Mouse (Mus musculus): Measurements from ENCODE around the gene Arid1b. TPM values are rescaled to one million over a fixed set of nuclear protein-coding genes. Genes with fewer than 3 reads are reported as not detected.

Arid1b gene
- polyA plus RNA-seq, 1 experiment from 2014 or later = 22.6 TPM

- H3K36me3 ChIP-seq (ENCODE audit: control insufficient read depth, insufficient read depth, low read length) = no peaks in the 10 kb centered on the region
- no peak overlapping the region for H3K9ac ChIP-seq (replicated peaks; ENCODE audit: low read depth, low read length)
- no peak overlapping the region; the same call in 1 of the 2 replicates for H3K4me2 ChIP-seq (replicated peaks; ENCODE audit: low read depth, low read length)
- H3K27ac ChIP-seq (ENCODE audit: low read length) = no peak overlapping the region
- peaks cover 74% of the 10 kb centered on the region for H3K4me1 ChIP-seq (ENCODE audit: control insufficient read depth, insufficient read depth, low read length)
- H3K27me3 ChIP-seq (ENCODE audit: control insufficient read depth, insufficient read depth, low read length) = no peaks in the 10 kb centered on the region
- 64% methylated on average over 5 of the region's 5 CpGs for WGBS
- H3K4me3 ChIP-seq (ENCODE audit: low read depth, low read length) = no peak overlapping the region
- H3K9me3 ChIP-seq (ENCODE audit: control insufficient read depth, low read depth, low read length) = no peaks in the 10 kb centered on the region
- ATAC-seq (ENCODE audit: insufficient number of reproducible peaks, insufficient read depth, low FRiP score, low read depth) = no peak
Observed at GRCm38 (mm10) chr17:5004706-5005105, 10.6 kb downstream of the Arid1b start.

DNA sequence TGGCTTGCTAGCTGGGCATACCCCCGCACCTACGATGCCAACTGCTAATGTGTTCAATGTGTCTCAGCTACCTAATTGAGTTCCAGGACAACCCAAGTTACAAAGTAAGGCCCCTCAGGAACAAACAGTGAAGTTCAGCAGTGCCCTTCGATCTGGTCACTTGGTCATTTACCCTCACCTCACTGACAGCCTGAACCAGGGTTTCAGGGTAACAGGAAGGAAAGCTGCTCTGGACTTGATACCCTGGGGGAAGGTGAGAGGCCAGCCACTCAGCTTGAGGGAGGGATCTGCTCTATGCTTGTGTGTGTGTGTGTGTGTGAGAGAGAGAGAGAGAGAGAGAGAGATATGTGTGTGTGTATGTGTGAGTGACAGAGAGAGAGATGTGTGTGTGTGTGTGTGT, 11.2 kb downstream of the Arid1b start:
- peaks cover 74% of the 10 kb centered on the region for H3K4me1 ChIP-seq (ENCODE audit: control insufficient read depth, insufficient read depth, low read length)

DNA sequence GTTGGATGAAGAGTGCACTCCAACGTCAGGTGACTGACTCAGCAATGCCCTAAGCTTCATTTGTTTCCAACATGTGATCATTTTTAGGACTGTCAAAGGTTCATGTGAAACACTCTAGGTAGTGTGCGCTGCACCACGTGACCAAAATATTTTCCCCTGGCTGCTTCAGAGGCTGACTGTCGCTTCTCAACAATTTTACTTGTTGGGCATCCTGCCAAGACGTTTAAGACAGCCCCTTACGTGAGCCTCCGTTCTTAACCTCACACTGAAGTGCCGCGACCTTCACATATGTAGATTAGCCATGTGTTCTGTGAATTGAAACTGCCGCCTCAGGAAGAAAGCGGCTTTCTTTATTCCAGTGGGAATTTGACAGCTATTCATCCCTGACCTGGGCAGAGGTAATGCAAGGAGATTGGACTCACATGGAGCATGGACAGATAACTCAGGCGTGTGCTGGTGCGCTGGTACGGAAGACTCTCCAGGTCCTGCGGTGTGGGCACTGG, 13.1 kb downstream of the Arid1b start:
- H3K4me1 ChIP-seq (ENCODE audit: control insufficient read depth, insufficient read depth, low read length) = peaks cover 67% of the 10 kb centered on the region
- no peak overlapping the region for H3K9ac ChIP-seq (replicated peaks; ENCODE audit: low read depth, low read length)
- H3K27me3 ChIP-seq (ENCODE audit: control insufficient read depth, insufficient read depth, low read length) = no peaks in the 10 kb centered on the region
- no peaks in the 10 kb centered on the region for H3K9me3 ChIP-seq (ENCODE audit: control insufficient read depth, low read depth, low read length)
- H3K36me3 ChIP-seq (ENCODE audit: control insufficient read depth, insufficient read depth, low read length) = no peaks in the 10 kb centered on the region
- no peak overlapping the region for H3K27ac ChIP-seq (ENCODE audit: low read length)
- 0 out of 2 replicates have a peak overlapping the region, but pooled peaks have one; percentile 6 for H3K4me2 ChIP-seq (replicated peaks; ENCODE audit: low read depth, low read length)
- WGBS = 19% methylated on average over 15 of the region's 15 CpGs
- 0 out of 2 replicates have a peak, but pooled peaks have one; percentile 8 for ATAC-seq (ENCODE audit: insufficient number of reproducible peaks, insufficient read depth, low FRiP score, low read depth)
- no peak overlapping the region for H3K4me3 ChIP-seq (ENCODE audit: low read depth, low read length)

More for the DNA sequence above, 11.2 kb downstream of the Arid1b start:
- H3K4me2 ChIP-seq (replicated peaks; ENCODE audit: low read depth, low read length) = no peak overlapping the region
- no peaks in the 10 kb centered on the region for H3K9me3 ChIP-seq (ENCODE audit: control insufficient read depth, low read depth, low read length)
- H3K4me3 ChIP-seq (ENCODE audit: low read depth, low read length) = no peak overlapping the region
- no peaks in the 10 kb centered on the region for H3K36me3 ChIP-seq (ENCODE audit: control insufficient read depth, insufficient read depth, low read length)
- WGBS = 68% methylated on average over 3 of the region's 3 CpGs
- no peak overlapping the region for H3K27ac ChIP-seq (ENCODE audit: low read length)
- no peak for ATAC-seq (ENCODE audit: insufficient number of reproducible peaks, insufficient read depth, low FRiP score, low read depth)
- H3K9ac ChIP-seq (replicated peaks; ENCODE audit: low read depth, low read length) = no peak overlapping the region
- no peaks in the 10 kb centered on the region for H3K27me3 ChIP-seq (ENCODE audit: control insufficient read depth, insufficient read depth, low read length)

- no peaks in the 10 kb centered on the region for H3K36me3 ChIP-seq (ENCODE audit: control insufficient read depth, insufficient read depth, low read length)
- no peak overlapping the region for H3K27ac ChIP-seq (ENCODE audit: low read length)
- no peak for ATAC-seq (ENCODE audit: insufficient number of reproducible peaks, insufficient read depth, low FRiP score, low read depth)
- H3K4me1 ChIP-seq (ENCODE audit: control insufficient read depth, insufficient read depth, low read length) = peaks cover 66% of the 10 kb centered on the region
- 66% methylated on average over 10 of the region's 10 CpGs for WGBS
- no peaks in the 10 kb centered on the region for H3K27me3 ChIP-seq (ENCODE audit: control insufficient read depth, insufficient read depth, low read length)
- no peak overlapping the region for H3K9ac ChIP-seq (replicated peaks; ENCODE audit: low read depth, low read length)
- no peaks in the 10 kb centered on the region for H3K9me3 ChIP-seq (ENCODE audit: control insufficient read depth, low read depth, low read length)
- H3K4me2 ChIP-seq (replicated peaks; ENCODE audit: low read depth, low read length) = no peak overlapping the region
- H3K4me3 ChIP-seq (ENCODE audit: low read depth, low read length) = no peak overlapping the region
Observed at GRCm38 (mm10) chr17:5008236-5008635, 14.1 kb downstream of the Arid1b start.

DNA sequence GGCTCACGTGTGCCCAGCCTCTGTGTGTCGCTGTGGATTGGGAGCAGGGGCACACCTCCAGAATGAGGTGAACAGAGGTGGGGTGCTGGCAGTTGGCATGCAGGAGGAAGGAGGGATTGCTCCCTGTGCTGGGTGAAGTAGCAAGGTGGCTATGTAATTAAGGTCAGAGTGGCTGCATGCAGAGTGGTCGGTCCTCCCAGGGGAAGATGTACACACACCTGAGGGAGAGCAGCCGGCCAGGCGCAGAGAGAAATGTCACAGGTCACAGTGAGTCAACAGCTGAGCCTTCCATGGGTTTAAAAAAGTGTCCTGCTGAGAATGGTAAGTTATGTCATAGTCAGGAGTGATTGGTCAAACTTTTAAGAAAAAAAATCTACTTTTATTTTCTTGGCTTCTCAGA, 14.6 kb downstream of the Arid1b start:
- no peaks in the 10 kb centered on the region for H3K27me3 ChIP-seq (ENCODE audit: control insufficient read depth, insufficient read depth, low read length)
- ATAC-seq (ENCODE audit: insufficient number of reproducible peaks, insufficient read depth, low FRiP score, low read depth) = no peak
- H3K4me3 ChIP-seq (ENCODE audit: low read depth, low read length) = no peak overlapping the region
- H3K9ac ChIP-seq (replicated peaks; ENCODE audit: low read depth, low read length) = no peak overlapping the region
- no peaks in the 10 kb centered on the region for H3K36me3 ChIP-seq (ENCODE audit: control insufficient read depth, insufficient read depth, low read length)
- peaks cover 63% of the 10 kb centered on the region for H3K4me1 ChIP-seq (ENCODE audit: control insufficient read depth, insufficient read depth, low read length)
- H3K27ac ChIP-seq (ENCODE audit: low read length) = no peak overlapping the region
- WGBS = 41% methylated on average over 5 of the region's 5 CpGs
- H3K9me3 ChIP-seq (ENCODE audit: control insufficient read depth, low read depth, low read length) = no peaks in the 10 kb centered on the region
- H3K4me2 ChIP-seq (replicated peaks; ENCODE audit: low read depth, low read length) = no peak overlapping the region

- Histone ChIP-seq H3K27ac (ENCODE audit: low read length) (no peak overlapping the region; the same call in 1 of the 2 replicates), H3K27me3 (ENCODE audit: control insufficient read depth, insufficient read depth, low read length) (no peaks in the 10 kb centered on the region), H3K9me3 (ENCODE audit: control insufficient read depth, low read depth, low read length) (no peaks in the 10 kb centered on the region), H3K4me2 (replicated peaks; ENCODE audit: low read depth, low read length) (no peak overlapping the region), H3K4me1 (ENCODE audit: control insufficient read depth, insufficient read depth, low read length) (peaks cover 59% of the 10 kb centered on the region), H3K4me3 (ENCODE audit: low read depth, low read length) (no peak overlapping the region), H3K36me3 (ENCODE audit: control insufficient read depth, insufficient read depth, low read length) (no peaks in the 10 kb centered on the region), H3K9ac (replicated peaks; ENCODE audit: low read depth, low read length) (no peak overlapping the region)
- 68% methylated on average over 12 of the region's 12 CpGs for WGBS
- no peak for ATAC-seq (ENCODE audit: insufficient number of reproducible peaks, insufficient read depth, low FRiP score, low read depth)
Observed at GRCm38 (mm10) chr17:5009526-5010260, 15.6 kb downstream of the Arid1b start.

GRCm38 (mm10) chr17:5010781-5011180, 16.6 kb downstream of the Arid1b start:
- H3K27me3 ChIP-seq (ENCODE audit: control insufficient read depth, insufficient read depth, low read length) = no peaks in the 10 kb centered on the region
- H3K36me3 ChIP-seq (ENCODE audit: control insufficient read depth, insufficient read depth, low read length) = no peaks in the 10 kb centered on the region
- H3K27ac ChIP-seq (ENCODE audit: low read length) = no peak overlapping the region
- H3K4me3 ChIP-seq (ENCODE audit: low read depth, low read length) = no peak overlapping the region
- no peak overlapping the region for H3K9ac ChIP-seq (replicated peaks; ENCODE audit: low read depth, low read length)
- H3K4me1 ChIP-seq (ENCODE audit: control insufficient read depth, insufficient read depth, low read length) = peaks cover 54% of the 10 kb centered on the region
- WGBS = 33% methylated on average over 7 of the region's 7 CpGs
- no peak for ATAC-seq (ENCODE audit: insufficient number of reproducible peaks, insufficient read depth, low FRiP score, low read depth)
- no peak overlapping the region for H3K4me2 ChIP-seq (replicated peaks; ENCODE audit: low read depth, low read length)
- H3K9me3 ChIP-seq (ENCODE audit: control insufficient read depth, low read depth, low read length) = no peaks in the 10 kb centered on the region

DNA sequence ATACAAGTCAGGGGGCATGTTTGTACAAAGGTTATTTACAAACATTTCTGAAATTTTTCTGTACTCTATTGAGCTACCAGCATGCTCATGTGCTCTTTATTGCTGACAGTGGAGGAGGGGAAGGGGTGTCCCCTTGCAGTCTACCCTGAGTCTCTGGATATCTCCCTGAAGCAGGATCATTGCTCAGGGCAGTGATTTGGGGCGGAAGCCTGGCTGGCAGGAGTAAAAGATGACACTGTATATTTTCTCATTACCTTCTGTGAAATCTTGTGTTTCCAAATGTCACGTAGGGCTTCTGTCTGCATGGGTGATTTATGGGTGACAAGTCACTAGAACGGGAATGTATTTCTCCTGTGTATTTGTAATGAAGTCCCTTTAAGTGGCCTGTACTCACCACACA, 18.0 kb downstream of the Arid1b start:
- 47% methylated on average over 3 of the region's 3 CpGs for WGBS
- Histone ChIP-seq H3K4me1 (ENCODE audit: control insufficient read depth, insufficient read depth, low read length) (peaks cover 47% of the 10 kb centered on the region), H3K27ac (ENCODE audit: low read length) (no peak overlapping the region)

More for the DNA sequence above, 18.0 kb downstream of the Arid1b start:
- Histone ChIP-seq H3K27me3 (ENCODE audit: control insufficient read depth, insufficient read depth, low read length) (no peaks in the 10 kb centered on the region), H3K4me2 (replicated peaks; ENCODE audit: low read depth, low read length) (no peak overlapping the region), H3K9ac (replicated peaks; ENCODE audit: low read depth, low read length) (no peak overlapping the region), H3K4me3 (ENCODE audit: low read depth, low read length) (no peak overlapping the region), H3K36me3 (ENCODE audit: control insufficient read depth, insufficient read depth, low read length) (no peaks in the 10 kb centered on the region), H3K9me3 (ENCODE audit: control insufficient read depth, low read depth, low read length) (no peaks in the 10 kb centered on the region)
- no peak for ATAC-seq (ENCODE audit: insufficient number of reproducible peaks, insufficient read depth, low FRiP score, low read depth)

Data from stomach, embryonic 14.5 days (tissue).